Mouse (Mus musculus) embryonic fibroblast, embryonic 13.5 days (primary cell): ENCODE data around the gene Plin3. TPM values are rescaled to one million over a fixed set of nuclear protein-coding genes. Genes with fewer than 3 reads are reported as not detected.

Experiments
- H3K27ac ChIP-seq: 2 replicates; pipeline ENCODE4 v1.5.1; 2012; ENCODE audit warnings: low read length, control low read depth, inconsistent platforms; ENCODE audit not compliant: insufficient read depth
- H3K4me1 ChIP-seq: 2 replicates; pipeline ENCODE4 v1.6.1; 2011; ENCODE audit warnings: low read length; ENCODE audit not compliant: control insufficient read depth, insufficient read depth
- H3K4me3 ChIP-seq: 2 replicates; pipeline ENCODE4 v1.5.1; 2011; ENCODE audit warnings: mild to moderate bottlenecking, control low read depth, low read length; ENCODE audit not compliant: insufficient read depth
- CTCF ChIP-seq: IDR thresholded peaks from 2 replicates; pipeline ENCODE4 v1.5.1; 2011; ENCODE audit warnings: mild to moderate bottlenecking, control low read depth, low read length, moderate library complexity, borderline replicate concordance; ENCODE audit not compliant: insufficient read depth
- POLR2A ChIP-seq: IDR thresholded peaks from 2 replicates; pipeline ENCODE4 v1.6.1; 2011; ENCODE audit warnings: low read depth, mild to moderate bottlenecking, control low read depth, low read length, moderate library complexity
- polyA plus RNA-seq: library from polyadenylated mRNA; stranded (reverse); fragments of >200 nt; gene quantifications from 2 replicates; pipeline ENCODE4 v1.2.4, GENCODE M21; 2011; ENCODE audit warnings: low read depth; ENCODE audit not compliant: missing spikeins, insufficient read length

The Plin3 gene
- polyA plus RNA-seq, result 37.4 and 41.2 TPM in 2 replicates

DNA sequence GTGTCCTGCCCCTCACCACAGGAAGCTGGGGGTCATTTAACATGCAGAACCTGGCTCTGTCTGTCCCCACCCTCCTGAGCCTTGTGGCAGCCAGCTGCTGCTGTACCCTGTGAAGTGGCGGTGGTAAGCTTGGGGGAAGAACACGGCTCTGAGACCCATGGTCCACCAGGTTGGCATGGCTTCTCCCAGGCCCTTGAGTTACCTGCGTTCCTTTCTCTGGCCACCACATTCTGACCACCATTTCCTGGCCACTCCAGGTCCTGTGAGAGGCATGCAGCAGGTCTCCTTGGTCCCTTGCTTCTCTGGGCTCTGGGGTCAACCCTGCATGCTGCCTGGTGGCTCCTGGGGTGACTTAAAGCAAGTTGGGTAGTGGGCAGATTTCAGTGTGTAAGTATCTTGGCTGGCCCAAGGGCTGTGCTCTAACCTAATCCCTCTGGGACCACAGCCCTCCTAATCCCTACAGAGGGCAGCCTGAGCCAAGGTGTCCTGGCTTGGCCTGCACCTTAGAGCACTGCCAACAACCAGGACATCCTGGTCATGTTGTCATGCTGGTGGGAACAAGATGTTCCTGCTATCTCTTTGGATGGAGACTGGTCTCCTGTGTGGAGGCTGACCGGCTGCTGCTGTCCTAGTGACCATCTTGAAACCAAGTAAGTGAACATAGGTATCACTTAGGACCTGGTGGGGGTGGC, at the start of gene Plin3:
TSS of gene Plin3 (minus strand) at position 343 of the 692 bp plus-strand sequence.
- Histone ChIP-seq H3K4me1 (0 out of 2 replicates have a peak, but pooled peaks cover 1% of the 10 kb centered on the region), H3K27ac (no peak within 1 kb of the TSS), H3K4me3 (no peak within 1 kb of the TSS)
- no peak for TF ChIP-seq CTCF
- TF ChIP-seq POLR2A, result no peak

DNA sequence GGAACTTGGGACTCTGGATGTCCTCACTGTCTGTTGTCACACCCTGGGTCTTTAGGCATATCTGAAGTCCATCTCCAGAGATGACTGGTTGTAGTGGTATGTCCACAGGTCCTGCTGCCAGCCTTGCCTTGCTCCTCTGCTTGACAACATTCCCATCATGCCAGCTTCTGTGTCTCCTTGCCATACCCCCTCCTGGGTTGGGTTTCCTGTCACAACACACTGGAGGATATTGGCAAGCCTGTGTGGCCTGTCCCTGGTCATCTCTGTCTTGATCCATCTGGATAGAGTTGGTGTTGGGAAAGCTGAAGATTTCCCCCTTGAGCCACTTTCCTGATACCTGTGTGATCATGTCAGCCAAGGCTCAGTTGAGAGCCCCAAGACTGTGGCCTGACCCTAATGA, 48.0 kb upstream of the Plin3 start:
- H3K4me3 ChIP-seq, result no peak overlapping the region
- H3K4me1 ChIP-seq, result no peaks in the 10 kb centered on the region
- TF ChIP-seq CTCF (no peak), POLR2A (no peak)
- no peak overlapping the region for H3K27ac ChIP-seq

DNA sequence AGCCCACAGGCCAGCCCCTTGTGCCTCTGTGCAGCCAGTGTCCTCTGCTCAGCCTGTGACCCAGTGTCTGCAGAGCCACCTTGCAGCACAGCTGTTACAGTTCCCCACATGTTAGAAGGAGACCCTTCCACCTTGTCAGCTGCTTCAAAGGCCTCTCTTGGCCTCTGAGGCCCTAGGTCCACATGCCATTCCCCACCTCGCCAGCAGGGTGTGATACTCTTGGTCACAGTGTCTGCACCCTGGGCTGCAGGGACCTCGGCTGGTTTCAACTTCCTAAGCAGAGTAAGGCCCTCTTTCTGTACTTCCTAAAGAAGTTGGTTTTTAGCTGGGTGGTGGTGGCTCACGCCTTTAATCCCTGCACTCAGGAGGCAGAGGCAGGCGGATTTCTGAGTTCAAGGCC, 46.2 kb upstream of the Plin3 start:
- no peak; the same call in 1 of the 2 replicates for TF ChIP-seq CTCF
- Histone ChIP-seq H3K4me3 (no peak overlapping the region), H3K27ac (no peak overlapping the region), H3K4me1 (0 out of 2 replicates have a peak, but pooled peaks cover 3% of the 10 kb centered on the region)

DNA sequence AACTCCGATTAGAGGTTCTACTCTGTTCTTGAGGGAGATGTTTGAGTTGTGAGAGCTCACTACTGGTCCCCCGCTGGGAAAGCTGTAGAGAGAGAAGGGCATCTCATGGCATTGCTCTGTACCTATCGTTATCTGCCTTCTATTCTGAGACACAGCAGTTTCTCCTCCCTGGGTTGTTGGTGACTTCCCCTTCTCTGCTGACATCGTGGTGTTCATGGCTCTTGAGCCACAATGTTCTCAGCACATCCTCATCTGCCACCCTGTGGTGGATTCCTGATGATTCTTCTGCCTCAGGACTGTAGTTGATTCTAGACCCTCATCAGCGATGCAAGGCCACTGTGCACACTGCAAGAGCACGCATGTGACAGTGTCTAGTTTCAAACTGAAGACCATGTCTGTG, 45.1 kb upstream of the Plin3 start:
- Histone ChIP-seq H3K27ac (no peak overlapping the region), H3K4me3 (no peak overlapping the region), H3K4me1 (0 out of 2 replicates have a peak, but pooled peaks cover 3% of the 10 kb centered on the region)
- no peak for TF ChIP-seq CTCF

DNA sequence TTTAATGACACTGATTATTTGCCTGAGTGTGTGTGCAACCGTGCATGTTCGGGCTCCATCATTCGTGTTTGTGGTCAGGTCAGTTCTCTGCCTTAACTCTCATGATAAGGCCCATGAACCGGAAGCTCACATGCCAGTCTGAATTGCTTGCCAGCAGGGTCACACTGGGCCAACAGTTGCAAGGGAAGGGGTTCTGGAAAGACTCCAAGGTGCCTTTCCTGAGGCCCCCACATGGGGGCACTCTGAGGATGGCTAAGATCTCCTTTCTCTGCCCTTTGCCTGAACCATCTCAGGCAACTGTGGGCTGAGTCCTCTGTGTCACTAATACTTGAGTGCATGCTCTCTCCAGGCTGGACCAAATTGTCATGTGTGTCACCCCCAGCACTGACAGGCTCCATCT, 44.5 kb upstream of the Plin3 start:
- TF ChIP-seq CTCF (no peak), POLR2A (no peak)
- H3K27ac ChIP-seq, result no peak overlapping the region
- 0 out of 2 replicates have a peak, but pooled peaks cover 3% of the 10 kb centered on the region for H3K4me1 ChIP-seq
- no peak overlapping the region for H3K4me3 ChIP-seq

DNA sequence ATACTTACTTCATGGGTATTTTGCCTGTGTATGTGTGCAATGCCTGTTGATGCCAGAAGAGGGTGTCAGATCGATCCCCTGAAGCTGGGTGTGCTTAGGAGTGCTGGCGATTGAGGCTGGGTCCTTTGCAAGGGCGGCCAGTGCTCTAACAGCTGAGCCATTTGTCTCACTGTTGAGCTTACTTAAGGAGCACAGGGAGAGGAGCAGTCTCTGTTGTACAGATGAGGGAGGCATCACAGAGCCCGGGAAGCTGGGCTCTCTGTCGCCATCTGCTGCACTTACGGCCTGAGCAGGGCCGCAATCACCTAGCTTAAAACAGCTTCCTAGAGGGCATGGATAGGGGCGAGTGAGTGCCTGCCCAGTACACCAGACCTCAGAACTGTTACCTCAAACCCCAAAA, 40.3 kb upstream of the Plin3 start:
- TF ChIP-seq POLR2A, result no peak
- TF ChIP-seq CTCF, result peak; percentile 25; the same call in 1 of the 2 replicates
- Histone ChIP-seq H3K4me1 (0 out of 2 replicates have a peak, but pooled peaks cover 3% of the 10 kb centered on the region), H3K27ac (no peak overlapping the region), H3K4me3 (no peak overlapping the region)

DNA sequence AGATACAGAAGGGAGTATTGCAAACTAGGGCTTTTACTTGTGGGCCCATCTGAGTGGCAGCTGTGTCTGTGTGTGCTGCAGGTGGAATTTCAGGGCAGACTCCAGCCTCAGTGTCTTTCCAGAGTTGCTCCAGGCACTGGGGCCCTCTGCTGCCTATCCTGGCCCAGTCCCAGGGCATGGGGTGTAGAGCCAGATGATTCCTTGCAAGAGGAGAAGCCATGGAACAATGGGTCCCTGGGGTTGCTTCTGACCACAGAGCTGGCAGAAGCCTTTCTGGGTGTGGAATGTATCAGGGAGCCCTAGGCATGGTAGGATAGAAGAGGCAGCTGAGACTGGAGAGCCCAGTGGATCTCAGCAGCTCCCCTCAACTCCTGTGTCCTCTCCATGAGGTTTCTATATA, 38.6 kb upstream of the Plin3 start:
- Histone ChIP-seq H3K27ac (no peak overlapping the region), H3K4me3 (no peak overlapping the region), H3K4me1 (peaks cover 7% of the 10 kb centered on the region; the same call in 1 of the 2 replicates)
- TF ChIP-seq POLR2A (no peak), CTCF (no peak)

DNA sequence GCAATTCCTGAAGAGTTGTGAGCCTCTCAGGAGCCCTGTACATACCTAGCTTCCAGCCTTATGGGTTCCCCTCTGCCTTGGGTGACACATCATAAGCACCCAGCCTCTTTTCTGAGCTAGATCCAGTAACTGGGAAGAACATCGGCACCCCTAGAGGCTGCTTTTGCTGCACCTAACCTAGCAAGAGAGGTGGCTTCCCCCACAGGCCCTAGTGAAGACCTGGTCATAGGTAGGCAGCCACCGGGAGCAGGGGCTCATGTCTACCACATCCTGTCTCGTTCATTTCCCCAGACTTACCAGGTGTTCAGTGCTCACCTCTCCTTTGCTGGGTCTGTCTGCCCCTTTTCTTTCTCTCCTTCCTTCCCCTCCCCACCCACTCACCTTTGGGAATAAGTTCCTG, 37.7 kb upstream of the Plin3 start:
- TF ChIP-seq POLR2A (no peak), CTCF (no peak)

DNA sequence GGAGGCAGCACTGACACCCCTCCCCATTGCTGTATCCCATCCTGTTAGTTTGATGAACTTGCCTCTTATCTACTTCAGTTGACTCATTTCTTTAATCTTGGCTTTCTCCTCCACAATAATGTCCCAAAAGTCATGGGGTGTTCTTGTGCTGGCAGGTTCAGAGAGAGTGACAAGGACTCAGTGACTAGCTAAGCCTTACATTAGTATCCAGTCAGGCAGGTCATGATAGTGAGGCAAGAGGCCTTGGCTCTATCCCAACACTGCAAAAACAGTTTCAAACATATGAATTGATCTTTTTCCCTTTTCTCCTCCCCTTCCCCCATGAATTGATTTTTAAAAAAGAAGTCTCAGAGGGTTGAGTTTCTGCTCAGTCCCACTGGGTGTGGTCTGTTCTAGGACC, 36.6 kb upstream of the Plin3 start:
- Histone ChIP-seq H3K27ac (no peak overlapping the region), H3K4me1 (peaks cover 4% of the 10 kb centered on the region; the same call in 1 of the 2 replicates), H3K4me3 (no peak overlapping the region)
- TF ChIP-seq CTCF (no peak), POLR2A (no peak)

More for the DNA sequence above, 37.7 kb upstream of the Plin3 start:
- H3K27ac ChIP-seq, result no peak overlapping the region
- H3K4me3 ChIP-seq, result no peak overlapping the region
- H3K4me1 ChIP-seq, result peaks cover 7% of the 10 kb centered on the region; the same call in 1 of the 2 replicates
